Mouse (Mus musculus): ENCODE results near the gene Hoxd12.

Hoxd12 gene

DNA sequence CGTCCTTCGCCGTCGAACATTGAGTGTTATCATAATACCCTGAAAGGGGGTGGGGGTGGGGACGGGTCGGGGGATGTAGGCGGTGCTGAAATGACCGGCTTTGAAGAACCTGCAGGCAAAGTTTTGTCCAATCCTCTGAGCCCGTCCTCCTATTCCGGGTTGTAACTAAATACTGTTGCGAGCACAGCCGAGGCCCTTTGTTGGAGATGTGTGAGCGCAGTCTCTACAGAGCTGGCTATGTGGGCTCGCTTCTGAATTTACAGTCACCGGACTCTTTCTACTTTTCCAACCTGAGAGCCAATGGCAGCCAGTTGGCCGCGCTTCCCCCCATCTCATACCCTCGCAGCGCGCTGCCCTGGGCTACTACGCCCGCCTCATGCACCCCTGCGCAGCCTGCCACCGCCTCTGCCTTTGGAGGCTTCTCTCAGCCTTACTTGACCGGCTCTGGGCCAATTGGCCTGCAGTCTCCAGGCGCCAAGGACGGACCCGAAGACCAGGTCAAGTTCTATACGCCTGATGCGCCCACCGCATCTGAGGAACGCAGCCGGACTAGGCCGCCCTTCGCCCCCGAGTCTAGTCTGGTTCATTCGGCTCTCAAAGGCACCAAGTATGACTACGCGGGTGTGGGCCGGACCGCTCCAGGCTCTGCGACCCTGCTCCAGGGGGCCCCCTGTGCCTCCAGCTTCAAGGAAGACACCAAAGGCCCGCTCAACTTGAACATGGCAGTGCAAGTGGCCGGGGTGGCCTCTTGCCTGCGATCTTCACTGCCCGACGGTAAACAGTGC is at the start of gene Hoxd12:
Gene Hoxd12 (plus strand): TSS at position 133 of the 785 bp plus-strand sequence.
- peak in 1 of 2 experiments; percentile 23 for DNase-seq (ENCODE audit: inconsistent age in 2 of 2, low spot score in 1 of 2)

DNA sequence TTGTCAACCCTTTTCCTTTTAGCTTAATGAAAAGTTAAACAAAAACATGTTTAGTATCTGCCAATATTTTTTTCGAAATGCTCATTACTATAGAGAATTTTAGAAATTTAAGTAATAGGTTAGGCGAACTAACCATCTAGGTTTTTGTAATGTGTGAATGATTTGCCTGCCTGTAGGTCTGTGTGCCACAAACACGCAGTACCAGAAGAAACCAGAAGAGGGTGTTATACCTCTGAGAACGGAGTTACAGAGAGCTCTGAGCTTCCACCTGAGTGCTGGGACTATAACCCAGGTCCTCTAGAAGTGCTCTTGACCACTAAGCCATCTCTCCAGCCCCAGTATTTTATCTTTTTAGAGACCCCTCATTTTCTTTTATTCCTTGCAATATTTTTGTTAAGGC is 39.4 kb upstream of the Hoxd12 start:
- no peak for DNase-seq (ENCODE audit: inconsistent age in 2 of 2, low spot score in 1 of 2)

DNA sequence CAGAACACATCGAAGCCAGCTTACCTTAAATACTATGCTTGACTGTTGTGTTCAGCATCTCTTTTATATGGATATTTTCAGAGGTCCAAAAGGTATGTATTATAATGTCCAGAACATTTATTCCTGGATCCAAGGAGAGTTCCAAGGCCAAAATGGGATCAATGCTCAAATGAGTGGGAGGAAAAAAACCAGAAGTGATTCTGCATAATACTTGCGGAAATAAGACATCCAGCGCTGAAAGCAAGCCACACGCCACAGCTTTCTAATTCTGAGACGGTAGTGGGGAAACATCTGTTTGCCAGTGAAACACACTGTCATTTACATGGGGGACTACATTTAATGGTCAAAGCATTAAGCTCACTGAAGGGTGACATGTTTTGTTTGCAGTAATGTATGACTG is 32.4 kb upstream of the Hoxd12 start:
- DNase-seq (ENCODE audit: inconsistent age in 2 of 2, low spot score in 1 of 2) = no peak

- no peak for DNase-seq (ENCODE audit: inconsistent age in 2 of 2, low spot score in 1 of 2)
These were observed 29.2 kb upstream of the Hoxd12 start for GRCm38 (mm10) chr2:74645631-74646030.

GRCm38 (mm10) chr2:74647082-74647864 is 27.5 kb upstream of the Hoxd12 start:
- DNase-seq (ENCODE audit: inconsistent age in 2 of 2, low spot score in 1 of 2) = no peak

DNA sequence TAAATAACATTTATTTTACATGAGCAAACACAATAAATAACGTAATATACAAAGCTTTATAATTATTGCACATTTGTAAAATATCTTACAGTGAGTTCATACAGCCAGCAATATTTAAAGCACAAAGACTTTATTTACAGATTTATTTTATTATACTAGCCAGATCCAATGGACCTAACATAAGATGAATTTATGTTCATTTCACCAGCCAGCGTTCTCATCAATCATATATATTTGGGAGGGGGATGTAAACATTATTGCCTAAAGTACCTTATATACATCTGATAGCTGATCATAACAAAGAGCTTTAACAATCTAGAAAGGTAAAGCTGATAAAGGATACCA is 21.8 kb upstream of the Hoxd12 start:
- DNase-seq (ENCODE audit: inconsistent age in 2 of 2, low spot score in 1 of 2) = no peak

DNA sequence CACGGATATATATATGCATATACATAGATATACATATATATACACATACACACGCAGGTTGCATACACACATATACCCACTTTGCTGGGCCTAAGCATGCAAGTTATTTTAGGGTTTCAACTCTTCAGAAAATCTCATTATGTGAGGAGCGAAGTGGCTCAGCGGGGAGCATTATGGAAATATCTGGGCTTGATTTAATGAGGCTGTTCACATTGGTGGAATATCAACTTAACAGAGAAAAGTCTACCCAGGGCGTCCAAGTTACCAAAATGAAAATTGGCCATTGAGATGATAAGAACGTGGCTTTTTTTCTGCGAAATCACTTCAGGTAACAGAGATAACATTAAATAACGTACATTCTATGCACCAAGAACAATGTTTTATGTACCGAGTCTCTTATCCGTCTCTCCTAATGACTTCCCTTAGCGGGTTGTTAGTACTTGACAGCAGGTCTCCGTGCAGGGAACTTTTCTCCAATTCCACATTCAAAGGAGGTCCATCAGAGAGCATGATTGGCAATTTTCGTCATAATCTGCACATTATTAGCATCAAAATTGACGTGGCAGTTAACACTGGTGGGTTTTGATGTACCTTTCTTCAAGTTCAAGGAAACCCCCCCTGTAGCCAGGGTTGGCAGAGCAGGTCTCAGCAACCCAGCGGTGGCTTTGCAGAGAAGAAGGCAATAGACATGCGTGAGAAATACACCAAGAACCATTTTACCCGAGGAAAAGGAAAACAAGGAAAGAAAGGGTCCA is 20.9 kb upstream of the Hoxd12 start:
- no peak for DNase-seq (ENCODE audit: inconsistent age in 2 of 2, low spot score in 1 of 2)

- DNase-seq (ENCODE audit: inconsistent age in 2 of 2, low spot score in 1 of 2) = no peak
These were observed 19.9 kb upstream of the Hoxd12 start for GRCm38 (mm10) chr2:74654743-74655419.

DNA sequence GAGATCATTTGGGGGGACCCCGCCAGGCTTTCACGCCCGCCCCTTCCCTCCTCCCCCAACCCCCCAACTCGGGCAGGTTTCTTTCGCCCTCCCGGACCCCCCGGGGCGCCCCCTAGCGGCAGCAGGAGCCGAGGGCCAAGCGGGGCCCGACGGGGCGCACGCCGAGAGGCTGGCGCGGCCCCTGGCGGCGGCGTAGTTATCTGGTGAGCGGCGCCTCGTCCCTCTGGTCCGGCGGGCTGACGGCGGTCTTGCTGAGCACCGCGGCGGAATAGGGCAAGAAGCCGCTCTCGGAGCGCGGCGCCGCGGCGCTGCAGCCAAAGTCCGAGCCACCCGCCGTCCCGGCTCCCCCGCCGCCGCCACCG is 19.4 kb upstream of the Hoxd12 start:
- peak in 1 of 2 experiments; percentile 64 for DNase-seq (ENCODE audit: inconsistent age in 2 of 2, low spot score in 1 of 2)

DNA sequence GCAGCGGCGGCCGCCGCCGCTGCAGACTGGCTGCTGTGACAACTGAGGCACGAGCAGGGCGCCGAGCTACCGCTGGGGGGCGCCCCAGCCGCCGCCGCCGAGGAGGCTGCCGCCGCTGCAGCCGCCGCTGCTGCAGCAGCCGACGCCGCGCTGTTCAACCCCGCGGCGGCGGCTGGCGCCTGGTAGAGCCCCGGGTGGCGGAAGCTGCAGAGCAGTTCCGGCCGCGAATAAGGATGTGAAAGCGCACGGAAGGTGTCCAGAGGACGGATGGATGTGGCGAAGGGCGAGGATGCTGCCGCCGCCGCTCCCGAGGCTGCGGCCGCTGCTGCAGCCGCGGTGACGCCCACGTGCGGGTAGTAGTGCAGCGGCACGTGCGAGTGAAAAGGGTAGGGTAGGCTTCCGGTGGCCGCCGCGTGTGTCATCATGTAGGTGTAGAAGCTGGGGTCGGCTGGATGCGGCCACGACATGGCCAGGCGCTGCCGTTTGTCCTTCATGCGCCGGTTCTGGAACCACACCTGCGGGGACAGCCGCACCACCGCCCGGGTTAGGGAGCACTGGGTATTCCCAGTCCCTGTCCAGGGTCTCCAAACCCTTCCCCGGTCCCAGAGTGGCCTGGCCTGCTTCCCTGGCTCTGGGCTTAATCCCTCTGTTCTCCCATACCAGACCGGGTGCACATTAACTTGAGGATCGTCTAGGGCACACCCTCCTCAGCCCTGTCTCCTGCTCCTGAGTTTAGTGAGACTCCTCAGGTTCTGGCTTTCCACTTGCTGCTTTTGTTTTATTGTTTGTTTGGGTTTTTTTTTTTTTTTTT is 18.8 kb upstream of the Hoxd12 start:
- DNase-seq (ENCODE audit: inconsistent age in 2 of 2, low spot score in 1 of 2) = peak in 1 of 2 experiments; percentile 37

DNA sequence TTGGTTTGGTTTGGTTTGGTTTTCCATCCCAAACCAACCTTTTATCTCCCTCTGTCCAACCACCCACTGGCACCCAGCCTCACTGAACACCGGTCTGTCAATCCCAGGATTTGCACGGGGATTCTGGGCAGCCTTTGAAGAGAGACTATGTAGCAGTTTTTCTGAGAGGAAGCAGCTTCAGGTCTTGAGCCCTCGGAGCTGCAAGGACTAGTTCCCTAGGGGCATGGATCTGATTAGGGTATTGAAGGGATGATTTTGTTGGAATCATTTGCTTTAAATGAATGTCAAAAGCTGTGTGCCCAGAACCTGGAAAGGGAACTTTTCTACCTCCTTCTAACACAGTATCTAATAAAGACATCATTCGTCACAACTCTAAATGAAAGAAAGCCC is 18.2 kb upstream of the Hoxd12 start:
- DNase-seq (ENCODE audit: inconsistent age in 2 of 2, low spot score in 1 of 2) = peak in 1 of 2 experiments; percentile 37

- peak in 1 of 2 experiments; percentile 55 for DNase-seq (ENCODE audit: inconsistent age in 2 of 2, low spot score in 1 of 2)
These were observed 17.4 kb upstream of the Hoxd12 start for GRCm38 (mm10) chr2:74657251-74658023.

- no peak for DNase-seq (ENCODE audit: inconsistent age in 2 of 2, low spot score in 1 of 2)
These were observed 16.7 kb upstream of the Hoxd12 start for GRCm38 (mm10) chr2:74658024-74658666.

GRCm38 (mm10) chr2:74658667-74659371 is 16.0 kb upstream of the Hoxd12 start:
- no peak for DNase-seq (ENCODE audit: inconsistent age in 2 of 2, low spot score in 1 of 2)

GRCm38 (mm10) chr2:74659507-74660005 is 15.3 kb upstream of the Hoxd12 start, which contains the start of gene Evx2:
Gene Evx2, minus strand, starts transcription at chr2:74659557.
- DNase-seq (ENCODE audit: inconsistent age in 2 of 2, low spot score in 1 of 2) = no peak

DNA sequence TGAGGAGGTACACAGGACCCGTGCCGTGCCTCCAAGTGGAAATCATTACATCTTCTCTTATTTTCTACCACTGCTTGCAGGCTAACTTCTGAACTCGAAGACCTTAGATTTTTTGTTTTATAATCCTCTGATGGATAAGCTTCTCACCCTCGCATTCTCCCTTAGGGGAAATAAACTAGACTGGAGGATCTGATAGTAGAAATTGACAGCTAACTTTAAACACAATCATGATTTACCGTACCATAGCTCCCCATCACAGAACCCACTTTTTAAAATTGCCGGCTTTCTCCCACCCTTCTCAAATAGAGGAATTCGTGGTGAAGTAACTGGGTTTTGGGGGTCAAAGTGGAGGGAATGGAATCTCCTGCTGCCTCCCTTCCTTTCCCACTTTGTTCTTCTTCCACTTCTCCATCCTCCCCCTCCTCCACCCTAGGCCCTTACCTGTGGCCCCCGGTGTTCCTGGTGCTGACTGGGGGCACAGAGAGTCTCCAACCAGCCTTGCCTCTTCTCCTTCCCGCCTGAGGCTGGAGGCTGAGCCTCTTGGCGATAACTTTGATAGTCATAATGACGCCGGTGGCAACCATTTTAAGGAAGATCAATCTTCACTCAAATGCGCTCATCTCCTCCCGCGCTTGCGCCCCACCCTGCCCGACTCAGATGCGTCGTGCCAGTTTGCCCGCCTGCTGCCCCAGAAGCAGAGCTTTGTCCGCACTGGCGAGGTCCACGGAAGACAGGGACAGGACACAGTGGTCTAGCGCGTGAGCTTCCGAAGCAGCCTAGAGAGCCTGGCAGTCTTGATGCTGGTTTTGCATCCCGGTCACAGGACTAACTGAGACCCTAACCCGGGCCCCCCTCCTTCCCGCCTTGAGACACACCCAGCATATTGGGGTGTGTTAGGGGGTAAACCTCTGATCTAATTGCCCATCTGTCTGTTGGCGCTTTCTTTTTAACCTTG is 14.1 kb upstream of the Hoxd12 start:
- DNase-seq (ENCODE audit: inconsistent age in 2 of 2, low spot score in 1 of 2) = no peak

GRCm38 (mm10) chr2:74661685-74662084 is 13.1 kb upstream of the Hoxd12 start:
- peak in 1 of 2 experiments; percentile 47 for DNase-seq (ENCODE audit: inconsistent age in 2 of 2, low spot score in 1 of 2)

All from adrenal gland, adult (tissue).